Mouse (Mus musculus): ENCODE data around the gene Zfhx2. TPM values are rescaled to one million over a fixed set of nuclear protein-coding genes. Genes with fewer than 3 reads are reported as not detected.

Gene Zfhx2
- total and polyA plus RNA-seq, 3 experiments, result 0.07 to 0.59 (median 0.30) TPM

GRCm38 (mm10) chr14:55014991-55015766, 76.9 kb downstream of the Zfhx2 start, which contains the start of gene Ngdn (continued):
- no peak; the same call in 1 of the 2 replicates for TF ChIP-seq SIN3A (IDR thresholded peaks at IDR 0.05; ENCODE audit: low read length)

- peak overlapping the region; percentile 77 for H3K9ac ChIP-seq (ENCODE audit: insufficient read depth, low read depth)
- DNase-seq (ENCODE audit: extremely low read depth), result no peak
- peaks cover 13 to 27% of the 10 kb centered on the region in 2 experiments for H3K36me3 ChIP-seq (replicated peaks in 1 of 2; ENCODE audit: control insufficient read depth in 1 of 2, insufficient read depth in 1 of 2, low read length in 1 of 2)
- peaks cover 11% of the 10 kb centered on the region for H3K79me2 ChIP-seq (replicated peaks; ENCODE audit: control insufficient read depth, extremely low read depth, insufficient read depth, poor library complexity, severe bottlenecking)
- dilution Hi-C loops (cut with MboI; ENCODE audit: extremely low pct_ligation_motif_present, extremely low pct_unique_long_range_greater_than_20kb, low sequenced_read_pairs) (no loop called here), in situ Hi-C loops (cut with MboI; ENCODE audit: low pct_ligation_motif_present, low pct_unique_long_range_greater_than_20kb, low sequenced_read_pairs) (loop anchor here (5.0 to 10.0 kb wide), 3 partner anchors 112 to 300 kb away; partner anchors contain the start of gene Cebpe)
- no peak for TF ChIP-seq CHD1 (IDR thresholded peaks at IDR 0.05; ENCODE audit: low read depth, low read length)
- 0 out of 2 replicates have a peak, but pooled peaks have one; percentile 28 for TF ChIP-seq RCOR1 (conservative IDR thresholded peaks at IDR 0.05; ENCODE audit: low read depth, low read length)
- TF ChIP-seq MAZ (IDR thresholded peaks at IDR 0.05; ENCODE audit: low read depth, low read length), result 0 out of 2 replicates have a peak, but pooled peaks have one; percentile 26
- 0 out of 2 replicates have a peak, but pooled peaks have one; percentile 25 for TF ChIP-seq TCF12 (IDR thresholded peaks at IDR 0.05; ENCODE audit: low read depth, low read length)
- no peak for TF ChIP-seq CTCF (conservative IDR thresholded peaks at IDR 0.05 in 1 of 2, IDR thresholded peaks at IDR 0.05 in 1 of 2; ENCODE audit: low read depth in 2 of 2, low read length in 2 of 2)
- peak; percentile 38; the same call in 1 of the 2 replicates for TF ChIP-seq SIN3A (IDR thresholded peaks at IDR 0.05; ENCODE audit: low read length)
- TF ChIP-seq MXI1 (IDR thresholded peaks at IDR 0.05; ENCODE audit: low read depth, low read length), result peak; percentile 50; the same call in 1 of the 2 replicates
- TF ChIP-seq MEF2A (IDR thresholded peaks at IDR 0.05; ENCODE audit: borderline replicate concordance, low read depth, low read length), result peak; percentile 44; the same call in 1 of the 2 replicates
- no peak overlapping the region for H3K27ac ChIP-seq (ENCODE audit: insufficient read depth, low read depth)
- peaks cover 2% of the 10 kb centered on the region for H3K9me3 ChIP-seq (replicated peaks; ENCODE audit: low read length)
- peak overlapping the region; percentile 49 to 78 (median 74) for H3K4me3 ChIP-seq (replicated peaks in 1 of 3; ENCODE audit: low read depth in 2 of 3, low read length in 2 of 3, poor library complexity in 1 of 3)
- H3K4me1 ChIP-seq (ENCODE audit: control insufficient read depth in 1 of 2, insufficient read depth in 2 of 2), result peaks cover 6 to 16% of the 10 kb centered on the region in 2 experiments; a peak in 3 of 4 replicates
- H3K4me2 ChIP-seq (ENCODE audit: insufficient read depth, low read depth, poor library complexity, severe bottlenecking), result peak overlapping the region; percentile 64
- H3K27me3 ChIP-seq (replicated peaks), result peaks cover under 1% of the 10 kb centered on the region
Observed at GRCm38 (mm10) chr14:55014591-55014990, 77.5 kb downstream of the Zfhx2 start.

GRCm38 (mm10) chr14:55011116-55011515, 81.0 kb downstream of the Zfhx2 start:
- Histone ChIP-seq H3K4me3 (replicated peaks in 1 of 3; ENCODE audit: low read depth in 2 of 3, low read length in 2 of 3, poor library complexity in 1 of 3) (no peak overlapping the region), H3K4me1 (ENCODE audit: control insufficient read depth in 1 of 2, insufficient read depth in 2 of 2) (0 out of 4 replicates have a peak, but pooled peaks cover 0 to 4% of the 10 kb centered on the region in 2 experiments), H3K27ac (ENCODE audit: insufficient read depth, low read depth) (no peak overlapping the region), H3K79me2 (replicated peaks; ENCODE audit: control insufficient read depth, extremely low read depth, insufficient read depth, poor library complexity, severe bottlenecking) (peaks cover 6% of the 10 kb centered on the region; the same call in 1 of the 2 replicates), H3K27me3 (replicated peaks) (peaks cover 23% of the 10 kb centered on the region), H3K9me3 (replicated peaks; ENCODE audit: low read length) (peaks cover 2% of the 10 kb centered on the region), H3K9ac (ENCODE audit: insufficient read depth, low read depth) (no peak overlapping the region), H3K4me2 (ENCODE audit: insufficient read depth, low read depth, poor library complexity, severe bottlenecking) (no peak overlapping the region), H3K36me3 (replicated peaks in 1 of 2; ENCODE audit: control insufficient read depth in 1 of 2, insufficient read depth in 1 of 2, low read length in 1 of 2) (no peaks in the 10 kb centered on the region)
- peak; percentile 34 for DNase-seq (ENCODE audit: extremely low read depth)
- in situ Hi-C loops (cut with MboI; ENCODE audit: low pct_ligation_motif_present, low pct_unique_long_range_greater_than_20kb, low sequenced_read_pairs) (loop anchor here (5.0 to 10.0 kb wide), 3 partner anchors 109 to 296 kb away; partner anchors contain the start of gene Cebpe), dilution Hi-C loops (cut with MboI; ENCODE audit: extremely low pct_ligation_motif_present, extremely low pct_unique_long_range_greater_than_20kb, low sequenced_read_pairs) (no loop called here)
- TF ChIP-seq CHD1 (IDR thresholded peaks at IDR 0.05; ENCODE audit: low read depth, low read length), result no peak
- TF ChIP-seq USF1 (IDR thresholded peaks at IDR 0.05; ENCODE audit: low read depth, low read length), result no peak
- peak; percentile 30 for TF ChIP-seq RAD21 (IDR thresholded peaks at IDR 0.05; ENCODE audit: low read depth, low read length)
- TF ChIP-seq POLR2A (IDR thresholded peaks at IDR 0.05; ENCODE audit: low read depth, low read length), result no peak
- no peak for TF ChIP-seq ZKSCAN1 (IDR thresholded peaks at IDR 0.05; ENCODE audit: borderline replicate concordance, low read depth, low read length)
- no peak for TF ChIP-seq IRF4 (IDR thresholded peaks at IDR 0.05; ENCODE audit: low read depth, low read length)
- TF ChIP-seq ZC3H11A (IDR thresholded peaks at IDR 0.05; ENCODE audit: low read depth, low read length), result no peak
- no peak for TF ChIP-seq TCF12 (IDR thresholded peaks at IDR 0.05; ENCODE audit: low read depth, low read length)
- TF ChIP-seq UBTF (IDR thresholded peaks at IDR 0.05; ENCODE audit: low read depth, low read length), result no peak
- TF ChIP-seq NELFE (IDR thresholded peaks at IDR 0.05; ENCODE audit: low read depth, low read length), result no peak
- peak; percentile 15 to 49; a peak in 2 of 4 replicates for TF ChIP-seq CTCF (conservative IDR thresholded peaks at IDR 0.05 in 1 of 2, IDR thresholded peaks at IDR 0.05 in 1 of 2; ENCODE audit: low read depth in 2 of 2, low read length in 2 of 2)
- TF ChIP-seq POLR2AphosphoS2 (IDR thresholded peaks at IDR 0.05; ENCODE audit: low read depth, low read length), result no peak
- TF ChIP-seq MAX (IDR thresholded peaks at IDR 0.05; ENCODE audit: low read length), result no peak
- no peak for TF ChIP-seq PAX5 (IDR thresholded peaks at IDR 0.05; ENCODE audit: low read length)
